Mouse (Mus musculus) lung, embryonic 14.5 days (tissue): ENCODE data around the gene Myf5. TPM values are rescaled to one million over a fixed set of nuclear protein-coding genes. Genes with fewer than 3 reads are reported as not detected.

Source experiments
- ATAC-seq: fragments of 200-750 bp; cut with Nextera tagmentation; 2 replicates; pipeline ENCODE4 v1.8.0; 2017; ENCODE audit warnings: mild to moderate bottlenecking, moderate TSS enrichment, moderate library complexity; ENCODE audit not compliant: insufficient read depth
- DNase-seq: peaks from one replicate; pipeline ENCODE4 v3.0.0-alpha.2; 2015
- H3K27ac ChIP-seq: fragments of 300-500 bp; sonication (generic); 2 replicates; pipeline ENCODE4 v1.5.1; 2014; ENCODE audit warnings: low read depth, mild to moderate bottlenecking, moderate library complexity
- H3K27me3 ChIP-seq: fragments of 300-500 bp; sonication (generic); 2 replicates; pipeline ENCODE4 v1.6.1; 2014; ENCODE audit warnings: low read length, control low read depth; ENCODE audit not compliant: insufficient read depth
- H3K36me3 ChIP-seq: fragments of 300-500 bp; sonication (generic); 2 replicates; pipeline ENCODE4 v1.6.1; 2014; ENCODE audit warnings: control low read depth; ENCODE audit not compliant: insufficient read depth
- H3K4me1 ChIP-seq: fragments of 300-500 bp; sonication (generic); 2 replicates; pipeline ENCODE4 v1.6.1; 2014; ENCODE audit warnings: antibody characterized with exemption, control low read depth; ENCODE audit not compliant: insufficient read depth
- H3K4me2 ChIP-seq: fragments of 300-500 bp; sonication (generic); 2 replicates; pipeline ENCODE4 v1.6.1; 2014; ENCODE audit warnings: mild to moderate bottlenecking
- H3K4me3 ChIP-seq: fragments of 300-500 bp; sonication (generic); 2 replicates; pipeline ENCODE4 v1.5.1; 2014; ENCODE audit warnings: low read depth, low read length
- H3K9ac ChIP-seq: fragments of 300-500 bp; sonication (generic); 2 replicates; pipeline ENCODE4 v1.6.1; 2014
- H3K9me3 ChIP-seq: fragments of 300-500 bp; sonication (generic); 2 replicates; pipeline ENCODE4 v1.6.1; 2016; ENCODE audit warnings: low read depth, low read length, control low read depth
- CTCF ChIP-seq: IDR thresholded peaks from 2 replicates; pipeline ENCODE4 v1.5.1; 2016; ENCODE audit warnings: antibody characterized with exemption, low read depth
- WGBS: fragments of 180-500 bp; shearing (Covaris S2); extraction: QIAGEN DNeasy Blood & Tissue Kit; methylation state at CpG from one replicate; pipeline ENCODE4 v1.1.7; 2014; 5-methylcytosine and 5-hydroxymethylcytosine counted together
- microRNA-seq: library from miRNA; unstranded; fragments of <30 nt; microRNA quantifications from one replicate; pipeline ENCODE4, GENCODE M21; 2016; ENCODE audit warnings: borderline number of aligned reads
- polyA plus RNA-seq: library from polyadenylated mRNA; unstranded; fragments of >200 nt; fragmentation: Nextera tagmentation; extraction: Ambion mirVana; gene quantifications from 2 replicates; pipeline ENCODE4 v1.2.1, GENCODE M21; 2014

Gene Myf5
- polyA plus RNA-seq, 1 experiment from 2014 or later, result 0.28 TPM

GRCm38 (mm10) chr10:107436967-107437366 lies 49.0 kb downstream of the Myf5 start:
- Histone ChIP-seq H3K4me1 (no peaks in the 10 kb centered on the region), H3K4me3 (no peak overlapping the region), H3K9ac (no peak overlapping the region), H3K9me3 (no peaks in the 10 kb centered on the region), H3K4me2 (no peak overlapping the region), H3K27ac (no peak overlapping the region), H3K36me3 (no peaks in the 10 kb centered on the region), H3K27me3 (no peaks in the 10 kb centered on the region)
- DNase-seq, result no peak
- no peak for TF ChIP-seq CTCF
- no peak for ATAC-seq
- 61% methylated on average over 5 of the region's 5 CpGs for WGBS

Small RNA genes lying within 50 kb of the gene (microRNA-seq; reads per million reads assigned to microRNA genes)
- not detected for gene Gm44403

Other genes starting within 250 kb of the Myf5 start
- gene Lin7a, start 214.4 kb downstream of the Myf5 start, polyA plus RNA-seq, result 10.5 and 12.5 TPM in 2 replicates
- 0.14 and 0.24 TPM in 2 replicates for gene Myf6, start 8.6 kb upstream of the Myf5 start, polyA plus RNA-seq
- 0.30 and 0.32 TPM in 2 replicates for gene Ptprq, start 233.9 kb upstream of the Myf5 start, polyA plus RNA-seq